Mouse (Mus musculus): ENCODE measurements at regions not wholly inside any gene's neighbourhood (a gene's known extent, or its start where the extent isn't known, plus 50 kb on each side); places are given as distances from the start of the nearest gene placed in this dataset.

- TF ChIP-seq CTCF (IDR thresholded peaks at IDR 0.05; ENCODE audit: extremely low read depth, insufficient read depth, low read length) (no peak), POLR2A (IDR thresholded peaks at IDR 0.05; ENCODE audit: extremely low read depth, insufficient read depth, low read length) (no peak)
Observed at GRCm38 (mm10) chr5:119594541-119594940, 75.9 kb upstream of the Tbx3 start.
